Mouse (Mus musculus): ENCODE results near the gene Tchp.

- peak; percentile 65; the same call in 1 of the 2 replicates for TF ChIP-seq CHD2 (IDR thresholded peaks at IDR 0.05; ENCODE audit: low read depth, low read length)
- no peak for TF ChIP-seq HCFC1 (IDR thresholded peaks at IDR 0.05; ENCODE audit: borderline replicate concordance, insufficient read depth, low read length)
- TF ChIP-seq ZC3H11A (IDR thresholded peaks at IDR 0.05; ENCODE audit: borderline replicate concordance, low read depth, low read length) = no peak
- TF ChIP-seq ZNF384 (IDR thresholded peaks at IDR 0.05; ENCODE audit: low read depth, low read length) = no peak
Observed at GRCm38 (mm10) chr5:114690633-114691567, 16.7 kb upstream of the Tchp start, which contains the start of gene Gltp.

All from ES-E14 (cell line).